Mouse (Mus musculus): ENCODE measurements at regions not wholly inside any gene's neighbourhood (a gene's known extent, or its start where the extent isn't known, plus 50 kb on each side); places are given as distances from the start of the nearest gene placed in this dataset.

GRCm38 (mm10) chr16:46566020-46566581 lies 67.8 kb upstream of the Nectin3 start:
- TF ChIP-seq POLR2A (IDR thresholded peaks at IDR 0.05; ENCODE audit: borderline replicate concordance, extremely low read depth, insufficient read depth, insufficient read length, poor library complexity, severe bottlenecking) (no peak), CTCF (IDR thresholded peaks at IDR 0.05; ENCODE audit: borderline replicate concordance, extremely low read depth, insufficient read depth, insufficient read length) (no peak)

Data from brain, embryonic 14.5 days (tissue).